Mouse (Mus musculus) bone marrow macrophage, adult 2 months (primary cell): ENCODE results near the gene Pygm.

Experiments used
- CTCF ChIP-seq: IDR thresholded peaks from 2 replicates; pipeline ENCODE4 v1.5.1; 2012; ENCODE audit warnings: low read depth, mild to moderate bottlenecking, low read length, moderate library complexity
- POLR2A ChIP-seq: IDR thresholded peaks from 2 replicates; pipeline ENCODE4 v1.6.1; 2012; ENCODE audit warnings: mild to moderate bottlenecking, low read depth, low read length, borderline replicate concordance

DNA sequence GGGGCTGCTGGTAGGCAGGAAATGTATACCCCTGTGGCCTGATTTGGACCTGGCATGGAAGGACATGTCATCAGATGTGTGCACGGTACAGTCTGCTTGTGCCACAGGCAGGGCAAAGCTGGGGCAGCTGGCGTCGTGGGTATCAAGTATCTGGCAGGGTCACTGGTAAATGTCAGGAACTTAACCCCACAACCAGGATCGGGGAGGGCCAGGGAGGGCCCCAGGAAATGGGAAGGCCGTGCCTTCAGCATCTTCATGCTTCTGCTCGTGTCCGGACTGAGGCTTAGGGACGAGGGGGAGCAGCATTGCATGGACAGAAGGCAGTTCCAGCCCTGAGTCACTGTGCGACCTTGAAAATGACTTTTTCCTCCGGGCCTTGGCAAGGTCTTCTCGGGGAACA is 755 bp downstream of the Pygm start:
- no peak for TF ChIP-seq POLR2A
- TF ChIP-seq CTCF = no peak
